Mouse (Mus musculus): Measurements from ENCODE around the gene Wdr1. TPM values are rescaled to one million over a fixed set of nuclear protein-coding genes. Genes with fewer than 3 reads are reported as not detected.
A peak's percentile ranks its signal among the peaks of the same experiment; 100 is the strongest.

The Wdr1 gene
- polyA plus RNA-seq, 1 experiment from 2014 or later, result 81.2 TPM

GRCm38 (mm10) chr5:38516267-38516666 lies 46.8 kb downstream of the Wdr1 start:
- H3K9me3 ChIP-seq (replicated peaks), result no peaks in the 10 kb centered on the region
- no peak overlapping the region for H3K4me3 ChIP-seq (replicated peaks)
- no peaks in the 10 kb centered on the region for H3K27me3 ChIP-seq
- no peak; the same call in 1 of the 2 replicates for ATAC-seq (ENCODE audit: insufficient read depth)
- WGBS (ENCODE audit: insufficient replicate concordance), result 17% methylated on average over 6 of the region's 6 CpGs
- no peak overlapping the region for H3K4me2 ChIP-seq
- H3K27ac ChIP-seq (replicated peaks), result no peak overlapping the region
- H3K36me3 ChIP-seq (replicated peaks), result peaks cover 30% of the 10 kb centered on the region
- no peak overlapping the region for H3K9ac ChIP-seq
- H3K4me1 ChIP-seq (replicated peaks), result peaks cover 21% of the 10 kb centered on the region

DNA sequence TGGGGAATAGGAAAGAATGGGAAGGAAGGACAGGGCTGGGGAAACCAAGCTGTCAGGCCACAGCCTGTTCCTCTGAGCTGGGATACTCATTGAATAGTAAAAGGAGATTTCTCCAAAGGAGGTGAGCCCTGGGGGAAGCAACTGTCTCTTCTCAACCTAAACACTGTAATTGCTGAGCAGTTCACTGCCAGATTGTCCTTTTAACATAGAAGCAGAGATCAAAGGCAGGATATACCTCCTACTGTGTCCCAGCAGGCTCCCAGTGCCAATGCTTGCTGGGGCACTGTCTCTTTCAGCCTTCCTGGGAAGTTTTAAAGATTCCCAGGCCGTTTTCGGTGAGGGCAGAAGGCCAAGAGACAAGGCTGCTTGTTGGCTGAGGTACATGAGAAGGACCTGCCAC lies 50.0 kb downstream of the Wdr1 start:
- Histone ChIP-seq H3K4me1 (replicated peaks) (peaks cover 51% of the 10 kb centered on the region), H3K9ac (no peak overlapping the region), H3K9me3 (replicated peaks) (no peaks in the 10 kb centered on the region), H3K4me3 (replicated peaks) (no peak overlapping the region), H3K27me3 (no peaks in the 10 kb centered on the region), H3K36me3 (replicated peaks) (peaks cover 23% of the 10 kb centered on the region), H3K27ac (replicated peaks) (0 out of 2 replicates have a peak overlapping the region, but pooled peaks have one; percentile 10), H3K4me2 (no peak overlapping the region)
- 35% methylated on average over 2 of the region's 2 CpGs for WGBS (ENCODE audit: insufficient replicate concordance)
- ATAC-seq (ENCODE audit: insufficient read depth), result no peak

- Histone ChIP-seq H3K4me3 (replicated peaks) (peak overlapping the region; percentile 61), H3K27me3 (no peaks in the 10 kb centered on the region), H3K36me3 (replicated peaks) (peaks cover 10% of the 10 kb centered on the region), H3K27ac (replicated peaks) (peak overlapping the region; percentile 92), H3K4me2 (peak overlapping the region; percentile 59), H3K4me1 (replicated peaks) (peaks cover 79% of the 10 kb centered on the region), H3K9me3 (replicated peaks) (no peaks in the 10 kb centered on the region), H3K9ac (peak overlapping the region; percentile 48)
- 16% methylated on average over 4 of the region's 4 CpGs for WGBS (ENCODE audit: insufficient replicate concordance)
- ATAC-seq (ENCODE audit: insufficient read depth), result peak; percentile 93
Observed at GRCm38 (mm10) chr5:38509568-38509967, 53.5 kb downstream of the Wdr1 start.

DNA sequence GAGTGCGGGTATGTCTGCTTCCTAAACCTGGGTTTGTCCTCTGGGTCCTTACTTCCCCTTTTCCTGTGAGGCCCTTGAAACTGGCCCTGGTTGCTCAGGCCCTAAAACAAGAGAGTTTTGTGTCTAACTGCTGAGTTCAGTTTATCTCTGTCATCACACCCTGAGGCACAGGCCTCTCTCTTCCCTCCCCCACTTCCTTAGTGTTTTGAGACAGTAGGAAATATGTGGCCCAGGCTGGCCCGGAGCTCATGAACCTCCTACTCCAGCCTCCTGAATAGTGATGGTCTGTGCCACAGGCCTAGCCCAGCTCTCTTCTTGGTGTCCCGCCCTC lies 57.6 kb downstream of the Wdr1 start:
- 11% methylated on average over 3 of the region's 3 CpGs for WGBS (ENCODE audit: insufficient replicate concordance)
- peaks cover 87% of the 10 kb centered on the region for H3K4me1 ChIP-seq (replicated peaks)

GRCm38 (mm10) chr5:38504747-38505434 lies 58.1 kb downstream of the Wdr1 start:
- H3K4me1 ChIP-seq (replicated peaks), result peaks cover 88% of the 10 kb centered on the region
- H3K9ac ChIP-seq, result peak overlapping the region; percentile 41
- no peaks in the 10 kb centered on the region for H3K9me3 ChIP-seq (replicated peaks)
- no peaks in the 10 kb centered on the region for H3K36me3 ChIP-seq (replicated peaks)
- peak overlapping the region; percentile 92 for H3K27ac ChIP-seq (replicated peaks)
- H3K4me3 ChIP-seq (replicated peaks), result no peak overlapping the region
- no peak for ATAC-seq (ENCODE audit: insufficient read depth)
- peak overlapping the region; percentile 43 for H3K4me2 ChIP-seq
- 32% methylated on average over 6 of the region's 6 CpGs for WGBS (ENCODE audit: insufficient replicate concordance)
- no peaks in the 10 kb centered on the region for H3K27me3 ChIP-seq

More for the DNA sequence above, 57.6 kb downstream of the Wdr1 start:
- Histone ChIP-seq H3K9me3 (replicated peaks) (no peaks in the 10 kb centered on the region), H3K4me2 (peak overlapping the region; percentile 43), H3K9ac (peak overlapping the region; percentile 41), H3K4me3 (replicated peaks) (no peak overlapping the region), H3K27ac (replicated peaks) (peak overlapping the region; percentile 92), H3K36me3 (replicated peaks) (no peaks in the 10 kb centered on the region), H3K27me3 (no peaks in the 10 kb centered on the region)
- peak; percentile 6; the same call in 1 of the 2 replicates for ATAC-seq (ENCODE audit: insufficient read depth)

DNA sequence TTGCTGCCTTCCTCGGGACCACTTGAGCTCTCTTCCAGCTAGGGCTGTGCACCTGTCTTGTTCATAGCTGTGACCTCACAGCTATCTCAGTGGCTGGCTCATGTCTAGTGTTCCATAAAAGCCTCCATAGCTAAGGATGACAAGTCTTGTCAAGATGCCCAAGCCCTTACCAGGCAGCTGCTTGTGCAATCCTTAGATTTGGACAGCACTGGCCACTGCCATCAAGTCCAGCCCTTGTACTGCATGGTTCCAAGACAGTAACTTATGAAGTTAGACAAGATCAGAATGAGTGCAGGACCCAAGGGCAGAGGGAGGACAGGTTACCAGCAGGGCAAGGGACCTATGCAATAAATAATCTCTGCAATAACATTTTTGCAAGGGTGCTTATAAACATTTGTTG lies 58.9 kb downstream of the Wdr1 start:
- H3K4me2 ChIP-seq, result no peak overlapping the region
- 80% methylated on average over 1 of the region's 1 CpGs for WGBS (ENCODE audit: insufficient replicate concordance)
- H3K9me3 ChIP-seq (replicated peaks), result no peaks in the 10 kb centered on the region
- H3K9ac ChIP-seq, result no peak overlapping the region
- H3K4me3 ChIP-seq (replicated peaks), result no peak overlapping the region
- H3K27me3 ChIP-seq, result no peaks in the 10 kb centered on the region
- peaks cover 89% of the 10 kb centered on the region for H3K4me1 ChIP-seq (replicated peaks)
- H3K27ac ChIP-seq (replicated peaks), result peak overlapping the region; percentile 92; the same call in 1 of the 2 replicates
- no peak for ATAC-seq (ENCODE audit: insufficient read depth)
- H3K36me3 ChIP-seq (replicated peaks), result no peaks in the 10 kb centered on the region

DNA sequence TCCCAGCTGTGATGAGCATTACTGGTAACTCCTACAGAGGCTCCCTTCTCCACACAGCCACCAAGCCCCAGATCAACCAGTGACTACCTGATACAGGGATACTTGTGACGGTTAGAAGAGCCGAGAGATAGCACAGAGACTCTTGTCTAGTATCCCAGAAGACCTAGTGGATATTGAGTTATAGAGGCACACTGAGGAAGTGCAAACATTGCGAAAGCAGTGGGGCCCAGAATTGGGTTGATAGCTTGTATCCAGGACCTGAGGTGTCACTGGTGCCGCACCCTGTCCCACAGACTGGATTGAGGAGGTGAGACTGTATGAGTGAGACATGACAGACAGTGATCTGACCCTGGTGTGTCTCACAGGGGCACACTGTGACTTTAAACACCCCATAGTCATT lies 60.0 kb downstream of the Wdr1 start, which contains the start of gene Slc2a9:
Slc2a9 (minus strand) TSS at position 152 of the 400 bp plus-strand sequence.
- peak within 1 kb of the TSS; percentile 92 for H3K27ac ChIP-seq (replicated peaks)
- no peak for ATAC-seq (ENCODE audit: insufficient read depth)
- H3K9me3 ChIP-seq (replicated peaks), result no peaks in the 10 kb centered on the region
- H3K36me3 ChIP-seq (replicated peaks), result no peaks in the 10 kb centered on the region
- H3K4me3 ChIP-seq (replicated peaks), result peak within 1 kb of the TSS; percentile 24
- no peaks in the 10 kb centered on the region for H3K27me3 ChIP-seq
- WGBS (ENCODE audit: insufficient replicate concordance), result 31% methylated on average over 4 of the region's 4 CpGs
- H3K9ac ChIP-seq, result no peak within 1 kb of the TSS
- peak within 1 kb of the TSS; percentile 27 for H3K4me2 ChIP-seq
- peaks cover 90% of the 10 kb centered on the region for H3K4me1 ChIP-seq (replicated peaks)

DNA sequence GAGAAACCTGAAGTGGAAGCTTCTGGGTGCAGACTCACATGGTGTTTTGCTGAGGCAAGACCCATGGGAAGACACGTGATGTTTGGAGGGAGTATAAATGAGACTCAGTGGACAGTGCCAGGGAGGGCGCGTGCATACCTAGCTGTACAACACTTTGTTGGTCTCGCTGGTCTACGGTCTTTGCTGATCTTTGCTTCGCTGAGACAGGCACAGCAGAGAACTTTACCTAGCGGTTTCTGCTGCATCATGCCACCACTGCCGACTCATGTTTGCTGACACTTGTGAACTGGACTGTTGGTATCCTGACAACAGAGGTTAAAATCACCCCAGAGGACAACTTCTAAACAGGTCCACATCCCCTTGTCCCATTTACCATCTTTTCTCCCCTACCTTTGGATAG lies 63.0 kb downstream of the Wdr1 start:
- Histone ChIP-seq H3K27ac (replicated peaks) (peak overlapping the region; percentile 83), H3K9me3 (replicated peaks) (no peaks in the 10 kb centered on the region), H3K9ac (0 out of 2 replicates have a peak overlapping the region, but pooled peaks have one; percentile 8), H3K36me3 (replicated peaks) (no peaks in the 10 kb centered on the region), H3K4me2 (0 out of 2 replicates have a peak overlapping the region, but pooled peaks have one; percentile 5), H3K4me1 (replicated peaks) (peaks cover 65% of the 10 kb centered on the region), H3K27me3 (no peaks in the 10 kb centered on the region), H3K4me3 (replicated peaks) (no peak overlapping the region)
- WGBS (ENCODE audit: insufficient replicate concordance), result 54% methylated on average over 8 of the region's 8 CpGs
- ATAC-seq (ENCODE audit: insufficient read depth), result peak; percentile 69

- Histone ChIP-seq H3K4me3 (replicated peaks) (no peak overlapping the region), H3K27me3 (no peaks in the 10 kb centered on the region), H3K4me2 (no peak overlapping the region), H3K27ac (replicated peaks) (peak overlapping the region; percentile 83), H3K9ac (no peak overlapping the region), H3K4me1 (replicated peaks) (peaks cover 59% of the 10 kb centered on the region), H3K9me3 (replicated peaks) (no peaks in the 10 kb centered on the region), H3K36me3 (replicated peaks) (no peaks in the 10 kb centered on the region)
- WGBS (ENCODE audit: insufficient replicate concordance), result 76% methylated on average over 7 of the region's 7 CpGs
- no peak for ATAC-seq (ENCODE audit: insufficient read depth)
Observed at GRCm38 (mm10) chr5:38499316-38499811, 63.7 kb downstream of the Wdr1 start.

- Histone ChIP-seq H3K9ac (no peak overlapping the region), H3K36me3 (replicated peaks) (no peaks in the 10 kb centered on the region), H3K4me3 (replicated peaks) (no peak overlapping the region), H3K27me3 (no peaks in the 10 kb centered on the region), H3K9me3 (replicated peaks) (no peaks in the 10 kb centered on the region), H3K4me1 (replicated peaks) (peaks cover 51% of the 10 kb centered on the region), H3K4me2 (no peak overlapping the region), H3K27ac (replicated peaks) (0 out of 2 replicates have a peak overlapping the region, but pooled peaks have one; percentile 83)
- 56% methylated on average over 5 of the region's 5 CpGs for WGBS (ENCODE audit: insufficient replicate concordance)
- ATAC-seq (ENCODE audit: insufficient read depth), result no peak
Observed at GRCm38 (mm10) chr5:38498479-38498878, 64.5 kb downstream of the Wdr1 start.

GRCm38 (mm10) chr5:38496491-38497057 lies 66.4 kb downstream of the Wdr1 start:
- Histone ChIP-seq H3K4me3 (replicated peaks) (no peak overlapping the region), H3K9ac (no peak overlapping the region), H3K4me1 (replicated peaks) (peaks cover 38% of the 10 kb centered on the region), H3K27me3 (no peaks in the 10 kb centered on the region), H3K27ac (replicated peaks) (no peak overlapping the region), H3K4me2 (no peak overlapping the region), H3K9me3 (replicated peaks) (no peaks in the 10 kb centered on the region), H3K36me3 (replicated peaks) (no peaks in the 10 kb centered on the region)
- no peak for ATAC-seq (ENCODE audit: insufficient read depth)
- 63% methylated on average over 8 of the region's 8 CpGs for WGBS (ENCODE audit: insufficient replicate concordance)

Data from liver, embryonic 15.5 days (tissue).